Mouse (Mus musculus) forebrain, embryonic 15.5 days (tissue): ENCODE data around the gene Fars2. TPM values are rescaled to one million over a fixed set of nuclear protein-coding genes. Genes with fewer than 3 reads are reported as not detected.

Experiments used
- ATAC-seq: fragments of 200-750 bp; cut with Nextera tagmentation; replicated peaks from 2 replicates; pipeline ENCODE4 v1.8.0; 2017; ENCODE audit warnings: mild to moderate bottlenecking, moderate TSS enrichment, moderate library complexity
- H3K27ac ChIP-seq: fragments of 300-500 bp; sonication (generic); replicated peaks from 2 replicates; pipeline ENCODE4 v1.5.1; 2015; ENCODE audit warnings: mild to moderate bottlenecking, inconsistent platforms
- H3K27me3 ChIP-seq: fragments of 300-500 bp; sonication (generic); 2 replicates; pipeline ENCODE4 v1.6.1; 2015; ENCODE audit warnings: inconsistent platforms
- H3K36me3 ChIP-seq: fragments of 300-500 bp; sonication (generic); 2 replicates; pipeline ENCODE4 v1.6.1; 2015; ENCODE audit warnings: mild to moderate bottlenecking, inconsistent platforms
- H3K4me1 ChIP-seq: fragments of 300-500 bp; sonication (generic); 2 replicates; pipeline ENCODE4 v1.6.1; 2015; ENCODE audit warnings: inconsistent platforms
- H3K4me2 ChIP-seq: fragments of 300-500 bp; sonication (generic); replicated peaks from 2 replicates; pipeline ENCODE4 v1.6.1; 2015; ENCODE audit warnings: mild to moderate bottlenecking, inconsistent platforms
- H3K4me3 ChIP-seq: fragments of 300-500 bp; sonication (generic); 2 replicates; pipeline ENCODE4 v1.5.1; 2015; ENCODE audit warnings: mild to moderate bottlenecking, inconsistent platforms
- H3K9ac ChIP-seq: fragments of 300-500 bp; sonication (generic); replicated peaks from 2 replicates; pipeline ENCODE4 v1.6.1; 2015; ENCODE audit warnings: mild to moderate bottlenecking, inconsistent platforms
- H3K9me3 ChIP-seq: fragments of 300-500 bp; sonication (generic); 2 replicates; pipeline ENCODE4 v1.6.1; 2016; ENCODE audit warnings: inconsistent platforms
- WGBS: fragments of 180-500 bp; shearing (Covaris S2); methylation state at CpG from one replicate; pipeline ENCODE4 v1.1.7; 2015; ENCODE audit warnings: mixed read lengths; 5-methylcytosine and 5-hydroxymethylcytosine counted together
- polyA plus RNA-seq: library from polyadenylated mRNA; unstranded; fragments of >200 nt; fragmentation: Nextera tagmentation; extraction: Ambion mirVana; gene quantifications from 2 replicates; pipeline ENCODE4 v1.2.1, GENCODE M21; 2015

Fars2 gene
- polyA plus RNA-seq, 1 experiment from 2014 or later: 36.5 TPM

DNA sequence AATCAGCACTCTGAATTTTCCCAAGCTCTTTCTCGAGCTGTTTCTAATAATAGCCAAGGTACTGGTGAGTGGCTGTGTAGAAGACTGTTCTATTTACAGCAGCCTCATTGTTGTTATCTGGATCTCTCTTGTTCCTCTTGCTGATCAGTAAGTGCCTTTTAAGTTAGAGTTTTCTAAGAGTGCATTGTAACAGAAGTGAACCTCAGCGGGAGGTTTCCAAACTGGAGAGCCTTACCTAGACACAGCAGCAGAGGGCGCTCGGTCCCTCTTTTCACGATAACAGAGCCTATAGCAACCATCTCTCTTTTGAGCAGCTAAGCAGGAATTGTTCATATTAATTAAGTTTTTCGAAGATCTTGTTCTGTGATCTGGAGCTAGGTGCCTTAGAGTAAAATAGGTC is 164.8 kb downstream of the Fars2 start:
- WGBS: 1% methylated on average over 6 of the region's 6 CpGs
- Histone ChIP-seq H3K36me3 (no peaks in the 10 kb centered on the region), H3K27ac (peak overlapping the region; percentile 88), H3K27me3 (no peaks in the 10 kb centered on the region), H3K9ac (no peak overlapping the region), H3K4me3 (no peak overlapping the region), H3K4me1 (peaks cover 28% of the 10 kb centered on the region), H3K4me2 (peak overlapping the region; percentile 20), H3K9me3 (no peaks in the 10 kb centered on the region)
- ATAC-seq: peak; percentile 9; the same call in 1 of the 2 replicates

DNA sequence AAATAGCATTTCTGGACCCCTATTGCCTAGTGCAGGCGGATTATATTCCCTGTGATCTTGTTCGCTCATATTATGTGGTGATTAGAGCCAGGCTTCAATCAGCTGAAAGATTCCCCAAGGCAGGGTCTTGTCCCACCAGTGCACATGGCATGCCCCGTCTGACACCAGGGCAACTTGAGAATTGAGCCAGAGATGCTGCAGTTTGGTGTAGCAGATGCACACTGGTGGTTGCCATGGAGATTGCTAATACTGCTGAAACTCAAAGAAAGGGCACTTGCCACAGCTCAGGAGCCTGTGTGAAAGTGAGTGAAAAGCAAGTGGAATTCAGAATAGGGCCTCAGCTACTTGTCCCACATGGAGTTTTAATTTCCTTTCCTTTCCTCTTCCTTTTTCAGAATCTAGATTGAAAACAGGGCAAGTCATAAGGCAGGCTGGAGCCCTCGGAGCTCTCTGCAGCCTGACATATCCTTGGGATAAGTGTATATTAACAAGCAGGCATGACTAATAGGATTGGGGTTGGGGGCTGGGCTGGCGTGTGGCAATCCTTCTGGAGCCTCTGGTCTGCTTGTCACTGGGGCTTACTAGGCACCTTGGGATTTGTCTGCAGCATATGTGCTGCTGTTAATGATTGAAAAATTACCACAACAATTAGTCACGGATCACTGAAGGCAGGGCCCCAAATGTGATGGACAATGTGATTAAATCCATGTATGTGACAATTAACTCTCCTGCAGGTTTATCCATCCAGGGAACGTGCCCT is 165.8 kb downstream of the Fars2 start:
- no peaks in the 10 kb centered on the region for H3K27me3 ChIP-seq
- no peaks in the 10 kb centered on the region for H3K9me3 ChIP-seq
- peak overlapping the region; percentile 88 for H3K27ac ChIP-seq
- peak; percentile 90 for ATAC-seq
- H3K36me3 ChIP-seq: no peaks in the 10 kb centered on the region
- no peak overlapping the region for H3K4me3 ChIP-seq
- H3K4me1 ChIP-seq: peaks cover 28% of the 10 kb centered on the region
- H3K9ac ChIP-seq: peak overlapping the region; percentile 13; the same call in 1 of the 2 replicates
- H3K4me2 ChIP-seq: peak overlapping the region; percentile 20
- WGBS: 2% methylated on average over 7 of the region's 7 CpGs

DNA sequence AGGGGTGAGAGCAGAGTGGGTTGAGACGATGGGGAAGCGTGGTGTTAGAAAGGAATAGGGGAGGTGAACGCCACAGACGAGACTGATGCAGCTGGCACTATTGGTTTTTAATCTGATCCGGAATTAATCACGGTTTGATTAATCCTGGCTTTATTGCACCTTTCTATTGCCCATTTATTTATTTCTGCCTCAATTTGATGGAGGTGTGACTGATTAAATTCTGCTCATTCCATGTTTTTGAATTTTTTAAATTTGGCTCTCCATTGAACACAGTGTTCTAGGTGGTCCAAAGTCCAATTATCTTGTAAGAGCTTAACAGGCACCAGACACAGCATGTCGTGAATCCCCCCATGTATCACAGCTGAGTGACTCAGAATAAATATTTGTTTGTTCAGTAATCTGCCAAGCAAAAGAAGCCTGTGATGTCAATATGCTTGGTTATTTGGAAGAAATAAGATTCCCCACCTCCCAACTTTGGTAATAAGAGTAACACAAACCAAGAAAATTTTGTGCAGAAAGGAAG is 166.4 kb downstream of the Fars2 start:
- no peaks in the 10 kb centered on the region for H3K9me3 ChIP-seq
- H3K4me3 ChIP-seq: no peak overlapping the region
- H3K36me3 ChIP-seq: no peaks in the 10 kb centered on the region
- 4% methylated on average over 7 of the region's 7 CpGs for WGBS
- peak overlapping the region; percentile 88 for H3K27ac ChIP-seq
- peak overlapping the region; percentile 20; the same call in 1 of the 2 replicates for H3K4me2 ChIP-seq
- no peaks in the 10 kb centered on the region for H3K27me3 ChIP-seq
- H3K9ac ChIP-seq: no peak overlapping the region; the same call in 1 of the 2 replicates
- H3K4me1 ChIP-seq: peaks cover 28% of the 10 kb centered on the region
- ATAC-seq: peak; percentile 83

DNA sequence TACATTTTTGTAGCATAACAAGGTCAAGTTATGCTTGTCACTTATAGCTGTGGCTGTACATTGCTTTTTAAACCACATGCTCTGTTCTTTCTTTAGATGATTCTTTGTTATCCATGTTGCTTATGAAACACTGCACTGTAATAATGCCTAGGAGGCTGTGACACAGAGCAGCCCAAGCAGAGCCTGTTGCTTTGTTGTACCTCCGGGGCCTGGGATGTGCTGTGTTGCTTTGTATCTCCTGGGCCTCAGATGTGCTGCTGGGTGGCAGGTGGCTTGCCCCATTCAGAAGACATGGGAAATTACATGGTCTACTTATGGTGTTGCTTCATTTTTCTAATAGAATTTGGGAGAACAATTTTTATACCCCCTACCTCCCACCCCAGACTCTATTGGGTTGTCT is 166.9 kb downstream of the Fars2 start:
- Histone ChIP-seq H3K4me1 (peaks cover 28% of the 10 kb centered on the region), H3K9me3 (no peaks in the 10 kb centered on the region), H3K36me3 (no peaks in the 10 kb centered on the region), H3K9ac (no peak overlapping the region), H3K27me3 (no peaks in the 10 kb centered on the region), H3K27ac (peak overlapping the region; percentile 88), H3K4me3 (no peak overlapping the region), H3K4me2 (no peak overlapping the region)
- peak; percentile 29; the same call in 1 of the 2 replicates for ATAC-seq
- 17% methylated on average over 1 of the region's 1 CpGs for WGBS

DNA sequence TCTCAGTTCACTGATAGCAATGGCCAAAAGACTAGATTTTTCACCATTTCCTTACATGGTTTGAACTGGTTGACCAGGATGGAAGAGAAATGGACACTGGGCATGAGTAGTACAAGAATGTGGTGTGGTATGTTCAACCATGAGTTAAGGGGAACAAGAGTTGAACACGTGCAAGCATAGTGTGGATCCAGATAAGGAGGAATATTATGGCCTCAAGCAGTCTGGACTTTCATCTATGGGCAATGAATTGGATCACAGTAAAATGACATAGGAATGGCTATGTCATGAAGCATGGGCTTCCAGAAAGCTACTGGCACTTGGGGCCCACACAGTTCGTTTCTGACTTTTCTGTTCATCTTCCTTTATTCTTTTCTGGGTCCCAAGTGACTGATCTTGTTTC is 168.0 kb downstream of the Fars2 start:
- no peak overlapping the region for H3K4me2 ChIP-seq
- peak overlapping the region; percentile 88 for H3K27ac ChIP-seq
- no peak for ATAC-seq
- H3K9me3 ChIP-seq: no peaks in the 10 kb centered on the region
- H3K36me3 ChIP-seq: no peaks in the 10 kb centered on the region
- no peaks in the 10 kb centered on the region for H3K27me3 ChIP-seq
- no peak overlapping the region for H3K4me3 ChIP-seq
- H3K4me1 ChIP-seq: peaks cover 28% of the 10 kb centered on the region
- 90% methylated on average over 2 of the region's 2 CpGs for WGBS
- H3K9ac ChIP-seq: no peak overlapping the region

DNA sequence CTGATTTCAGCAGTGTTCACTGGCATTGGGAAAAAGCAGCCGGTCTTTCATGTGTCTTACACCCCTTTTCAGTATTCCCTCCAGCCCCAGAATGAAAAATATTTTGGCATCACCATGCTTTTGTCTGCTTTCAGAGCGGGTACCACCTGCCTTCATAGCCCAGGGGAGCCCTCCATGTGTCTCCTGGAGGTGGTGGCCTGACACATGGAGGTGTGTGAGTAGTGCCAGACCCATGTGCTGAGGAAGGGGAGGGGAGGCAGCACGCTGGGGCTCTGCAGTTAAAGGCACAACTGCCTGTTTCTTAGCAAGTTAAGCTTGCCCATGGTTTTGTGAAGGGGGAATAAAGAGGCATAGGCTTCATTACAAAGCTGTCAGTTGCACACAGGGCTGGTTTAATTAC is 176.3 kb downstream of the Fars2 start:
- Histone ChIP-seq H3K9me3 (no peaks in the 10 kb centered on the region), H3K4me3 (no peak overlapping the region), H3K4me1 (peaks cover 51% of the 10 kb centered on the region), H3K9ac (no peak overlapping the region), H3K27ac (peak overlapping the region; percentile 71), H3K4me2 (no peak overlapping the region), H3K36me3 (no peaks in the 10 kb centered on the region), H3K27me3 (no peaks in the 10 kb centered on the region)
- WGBS: 13% methylated on average over 3 of the region's 3 CpGs
- ATAC-seq: peak; percentile 87

DNA sequence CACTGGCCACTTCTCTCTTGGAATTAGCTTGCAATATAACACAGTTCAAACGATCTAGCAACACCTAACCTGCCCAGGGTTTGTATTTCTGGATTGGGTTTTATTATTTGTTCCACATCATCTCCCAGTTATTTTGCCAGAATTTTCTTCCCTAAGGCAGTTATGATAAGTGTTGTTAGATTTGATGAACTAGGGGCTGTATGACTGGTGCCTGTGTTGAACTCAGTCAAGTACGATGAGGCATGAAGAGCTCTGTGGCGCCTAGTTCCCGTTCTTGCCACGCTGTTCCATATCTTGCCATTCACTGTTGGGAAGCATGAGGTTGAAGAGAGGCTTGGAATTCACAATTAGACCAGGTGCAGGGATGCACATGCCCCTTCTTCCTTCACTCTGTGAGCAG is 177.3 kb downstream of the Fars2 start:
- peak overlapping the region; percentile 71 for H3K27ac ChIP-seq
- no peaks in the 10 kb centered on the region for H3K36me3 ChIP-seq
- H3K4me1 ChIP-seq: peaks cover 56% of the 10 kb centered on the region

DNA sequence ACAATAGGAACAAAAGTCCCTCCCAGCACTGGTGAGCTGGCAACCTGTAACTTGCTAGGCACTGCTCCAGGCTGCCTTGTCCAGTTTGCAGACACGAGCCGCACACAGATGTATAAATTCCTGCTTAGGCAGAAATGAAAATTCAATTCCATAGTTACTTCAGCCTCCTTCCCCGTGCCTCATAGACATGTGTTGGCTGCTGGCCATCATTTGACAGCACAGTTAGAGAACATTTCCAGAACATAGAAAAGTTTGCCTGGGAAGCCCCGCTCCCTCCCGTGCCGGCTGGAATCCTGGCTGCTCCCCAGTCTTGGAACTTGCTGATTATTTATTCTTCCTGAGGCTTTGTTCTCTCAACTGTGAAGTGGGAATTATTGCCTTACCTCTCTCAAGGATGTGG is 178.6 kb downstream of the Fars2 start:
- Histone ChIP-seq H3K4me3 (no peak overlapping the region), H3K27ac (peak overlapping the region; percentile 71), H3K27me3 (no peaks in the 10 kb centered on the region), H3K36me3 (no peaks in the 10 kb centered on the region), H3K9ac (no peak overlapping the region), H3K9me3 (no peaks in the 10 kb centered on the region), H3K4me1 (peaks cover 60% of the 10 kb centered on the region), H3K4me2 (no peak overlapping the region)
- 5% methylated on average over 6 of the region's 6 CpGs for WGBS
- ATAC-seq: peak; percentile 58

More for the DNA sequence above, 177.3 kb downstream of the Fars2 start:
- ATAC-seq: no peak
- Histone ChIP-seq H3K4me3 (no peak overlapping the region), H3K9me3 (no peaks in the 10 kb centered on the region), H3K9ac (no peak overlapping the region), H3K27me3 (no peaks in the 10 kb centered on the region), H3K4me2 (no peak overlapping the region)
- 71% methylated on average over 5 of the region's 5 CpGs for WGBS

DNA sequence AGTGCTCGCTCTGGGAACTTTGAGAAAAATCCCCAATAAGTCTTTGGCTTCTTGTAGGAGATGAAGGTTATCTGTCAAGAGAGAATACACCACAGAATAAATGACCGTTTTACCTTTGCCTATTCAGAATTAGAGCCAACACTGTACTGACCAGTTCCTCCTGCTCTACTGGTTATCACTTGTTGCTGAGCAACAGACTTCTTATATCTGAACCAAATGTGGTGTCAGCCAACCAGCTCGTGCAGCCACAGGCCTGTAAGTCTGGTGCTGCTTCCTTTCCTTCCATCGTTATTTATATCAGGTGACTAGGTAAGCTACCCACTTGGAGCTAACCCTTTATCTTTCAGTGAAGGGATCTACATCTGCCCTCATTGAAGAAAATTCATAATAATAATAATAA is 179.4 kb downstream of the Fars2 start:
- peaks cover 60% of the 10 kb centered on the region for H3K4me1 ChIP-seq
- 59% methylated on average over 4 of the region's 4 CpGs for WGBS

DNA sequence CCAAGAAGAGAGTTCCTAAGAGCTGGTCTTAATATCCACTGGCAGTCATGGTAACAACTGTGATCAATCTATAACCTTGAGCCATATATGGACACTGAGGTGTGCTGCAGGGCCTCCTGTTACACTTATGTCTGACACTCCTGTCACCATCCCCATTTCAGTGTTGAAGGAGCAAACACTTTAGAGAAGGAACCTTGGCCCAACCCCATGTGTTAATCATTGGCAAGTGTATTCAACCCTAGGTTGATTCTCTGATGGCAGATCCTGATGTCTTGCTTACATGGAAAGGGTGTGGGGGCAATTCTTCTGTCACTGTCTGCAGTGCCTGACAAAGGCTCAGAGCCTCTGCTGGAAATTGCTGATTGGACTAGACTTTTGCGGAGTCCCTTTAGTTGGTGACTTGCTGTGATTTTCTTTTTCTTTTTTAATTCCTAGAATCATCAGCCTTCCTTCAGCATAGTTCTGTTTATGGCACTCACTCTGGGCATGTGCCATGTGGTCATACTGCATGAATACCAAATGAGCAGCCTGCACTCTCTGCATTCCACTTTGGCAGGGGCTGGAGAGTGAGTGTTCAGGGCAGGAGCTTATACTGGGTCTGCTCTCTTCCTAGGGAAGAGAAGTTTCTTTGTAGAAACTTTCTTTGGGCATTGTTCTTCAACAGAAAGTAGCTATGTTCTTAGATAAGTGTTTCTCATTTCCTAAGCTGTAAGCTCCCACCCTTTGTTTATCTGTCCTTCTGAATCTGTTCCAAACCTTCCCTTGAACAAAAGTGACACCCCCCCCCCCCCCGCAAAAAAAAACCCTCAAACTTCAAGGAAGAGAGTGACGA is 181.0 kb downstream of the Fars2 start:
- Histone ChIP-seq H3K9ac (no peak overlapping the region), H3K4me2 (no peak overlapping the region), H3K27ac (peak overlapping the region; percentile 71), H3K36me3 (no peaks in the 10 kb centered on the region), H3K9me3 (no peaks in the 10 kb centered on the region), H3K27me3 (no peaks in the 10 kb centered on the region), H3K4me1 (peaks cover 60% of the 10 kb centered on the region), H3K4me3 (no peak overlapping the region)
- 16% methylated on average over 3 of the region's 3 CpGs for WGBS
- peak; percentile 82 for ATAC-seq

More for the DNA sequence above, 179.4 kb downstream of the Fars2 start:
- Histone ChIP-seq H3K27ac (peak overlapping the region; percentile 71), H3K36me3 (no peaks in the 10 kb centered on the region), H3K9me3 (no peaks in the 10 kb centered on the region), H3K9ac (no peak overlapping the region), H3K27me3 (no peaks in the 10 kb centered on the region), H3K4me2 (no peak overlapping the region), H3K4me3 (no peak overlapping the region)
- no peak for ATAC-seq

DNA sequence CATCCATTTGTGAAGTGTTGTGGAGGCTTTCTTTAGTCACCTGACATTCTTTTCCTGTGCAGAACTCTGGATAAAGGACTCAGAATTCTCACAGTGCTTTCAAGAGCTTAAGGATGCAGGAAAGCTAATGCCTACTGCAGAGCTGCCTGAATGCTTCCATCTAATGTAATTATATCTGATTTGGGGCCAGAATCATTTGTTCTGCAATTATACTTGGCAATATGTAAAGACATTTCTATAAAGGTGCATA is 181.5 kb downstream of the Fars2 start:
- Histone ChIP-seq H3K36me3 (no peaks in the 10 kb centered on the region), H3K4me1 (peaks cover 56% of the 10 kb centered on the region), H3K4me2 (no peak overlapping the region), H3K27ac (peak overlapping the region; percentile 71), H3K9me3 (no peaks in the 10 kb centered on the region), H3K4me3 (no peak overlapping the region), H3K9ac (no peak overlapping the region), H3K27me3 (no peaks in the 10 kb centered on the region)
- no peak for ATAC-seq

DNA sequence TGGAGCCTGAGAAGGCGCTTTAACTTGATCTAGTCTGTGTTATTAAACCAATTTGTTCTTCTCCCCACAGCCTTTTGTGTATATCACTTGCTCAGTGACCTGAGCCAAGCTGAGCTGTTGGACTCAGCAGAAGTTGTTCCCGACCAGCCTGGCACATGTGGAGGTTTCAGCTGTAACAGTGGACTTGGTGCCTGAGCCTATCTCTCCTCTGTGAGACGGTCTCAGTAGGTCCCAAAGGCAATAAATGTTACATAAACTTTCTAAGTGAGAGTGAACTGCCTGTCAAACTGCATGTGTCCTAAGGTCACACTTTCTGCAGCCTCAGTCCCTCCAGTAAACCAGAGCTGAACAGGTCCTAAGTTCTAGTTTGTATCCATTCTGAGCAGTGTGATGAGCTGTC is 185.6 kb downstream of the Fars2 start:
- no peak for ATAC-seq
- WGBS: 81% methylated on average over 3 of the region's 3 CpGs
- H3K9me3 ChIP-seq: no peaks in the 10 kb centered on the region

More for the DNA sequence above, 185.6 kb downstream of the Fars2 start:
- Histone ChIP-seq H3K9ac (no peak overlapping the region), H3K27ac (no peak overlapping the region), H3K4me2 (no peak overlapping the region), H3K4me1 (peaks cover 30% of the 10 kb centered on the region), H3K36me3 (no peaks in the 10 kb centered on the region), H3K4me3 (no peak overlapping the region), H3K27me3 (no peaks in the 10 kb centered on the region)
